Mouse (Mus musculus) left cerebral cortex, postnatal 10 days (tissue): ENCODE results near the gene Esrrg. TPM values are rescaled to one million over a fixed set of nuclear protein-coding genes. Genes with fewer than 3 reads are reported as not detected.

Experiments
- DNase-seq, 2 experiments: peaks; one replicate each; pipeline ENCODE4 v3.0.0; 2021 to 2022; ENCODE audit warnings: low spot score in 2 of 2, mixed read lengths in 1 of 2; ENCODE audit errors: extremely low spot score in 1 of 2
- intact Hi-C: fragments of 180-260 bp; cut with DNase I; formaldehyde crosslinking; loops from one replicate; pipeline ENCODE4 v1.15.1; 2025
- total RNA-seq, 2 experiments: library from RNA; stranded (reverse); gene quantifications; 2 replicates each; pipeline ENCODE4 v1.2.3; 2021

The Esrrg gene
- total RNA-seq, 2 experiments from 2014 or later = 20.8 to 22.8 TPM

DNA sequence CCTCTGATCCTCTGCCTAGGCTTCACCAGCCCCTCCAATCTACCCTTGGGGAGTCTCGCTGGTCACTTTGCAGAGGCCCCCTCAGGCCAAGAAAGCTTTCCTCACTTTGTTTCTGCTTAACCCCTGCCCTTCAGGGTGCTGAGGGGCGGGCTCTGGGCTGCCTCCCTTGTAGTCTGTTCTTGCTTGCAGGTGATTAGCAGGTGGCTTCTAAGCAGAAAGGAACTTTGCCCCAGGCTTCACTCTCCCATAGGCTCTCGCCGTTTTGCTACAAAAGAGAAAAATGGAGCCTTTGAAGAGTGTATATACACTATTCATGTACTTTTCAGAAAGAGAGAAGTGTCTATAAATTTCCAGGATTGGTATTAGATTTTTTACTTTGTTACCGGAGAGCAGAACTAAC lies 195.0 kb downstream of the Esrrg start:
- DNase-seq = no peak
- intact Hi-C loops = no loop called here

DNA sequence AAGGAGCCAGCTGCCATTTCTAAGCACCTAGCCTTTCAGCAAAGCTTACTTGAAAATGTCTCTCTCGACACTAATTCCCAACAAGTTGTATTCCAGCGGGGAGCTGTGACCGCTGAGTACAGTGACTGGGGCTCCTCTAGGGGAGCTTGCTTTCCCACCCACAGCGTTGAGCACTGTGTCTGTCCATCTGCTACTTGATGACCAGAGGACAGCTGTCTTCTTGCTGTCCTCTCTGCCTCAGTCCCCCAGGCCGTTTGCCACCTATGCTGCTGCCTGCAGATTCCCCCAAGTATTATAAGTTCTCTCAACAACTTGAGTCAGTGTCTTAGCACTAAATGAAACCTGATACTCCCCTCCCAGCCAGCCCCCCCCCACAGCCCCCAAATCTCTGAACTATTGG lies 195.4 kb downstream of the Esrrg start:
- DNase-seq = no peak
- intact Hi-C loops = no loop called here

DNA sequence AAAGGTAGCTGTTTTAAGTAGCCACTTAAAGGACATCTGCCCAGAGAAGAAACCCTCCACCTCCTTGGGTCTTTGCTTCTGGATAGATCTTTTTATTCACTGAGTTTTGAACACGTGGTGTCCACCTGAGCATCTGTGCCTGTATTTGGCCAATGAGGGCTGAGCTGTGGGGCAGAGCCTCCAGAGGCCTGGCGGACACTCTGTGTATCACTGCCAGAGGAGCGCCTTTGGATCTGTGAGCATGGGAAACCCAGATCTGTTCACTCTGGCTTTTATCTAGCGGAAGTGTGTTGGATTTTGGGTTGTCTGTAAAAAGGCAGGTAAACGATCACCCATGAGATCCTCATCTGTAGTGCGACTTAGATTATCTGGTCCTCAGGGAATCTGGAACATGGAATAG lies 196.4 kb downstream of the Esrrg start:
- intact Hi-C loops = no loop called here

DNA sequence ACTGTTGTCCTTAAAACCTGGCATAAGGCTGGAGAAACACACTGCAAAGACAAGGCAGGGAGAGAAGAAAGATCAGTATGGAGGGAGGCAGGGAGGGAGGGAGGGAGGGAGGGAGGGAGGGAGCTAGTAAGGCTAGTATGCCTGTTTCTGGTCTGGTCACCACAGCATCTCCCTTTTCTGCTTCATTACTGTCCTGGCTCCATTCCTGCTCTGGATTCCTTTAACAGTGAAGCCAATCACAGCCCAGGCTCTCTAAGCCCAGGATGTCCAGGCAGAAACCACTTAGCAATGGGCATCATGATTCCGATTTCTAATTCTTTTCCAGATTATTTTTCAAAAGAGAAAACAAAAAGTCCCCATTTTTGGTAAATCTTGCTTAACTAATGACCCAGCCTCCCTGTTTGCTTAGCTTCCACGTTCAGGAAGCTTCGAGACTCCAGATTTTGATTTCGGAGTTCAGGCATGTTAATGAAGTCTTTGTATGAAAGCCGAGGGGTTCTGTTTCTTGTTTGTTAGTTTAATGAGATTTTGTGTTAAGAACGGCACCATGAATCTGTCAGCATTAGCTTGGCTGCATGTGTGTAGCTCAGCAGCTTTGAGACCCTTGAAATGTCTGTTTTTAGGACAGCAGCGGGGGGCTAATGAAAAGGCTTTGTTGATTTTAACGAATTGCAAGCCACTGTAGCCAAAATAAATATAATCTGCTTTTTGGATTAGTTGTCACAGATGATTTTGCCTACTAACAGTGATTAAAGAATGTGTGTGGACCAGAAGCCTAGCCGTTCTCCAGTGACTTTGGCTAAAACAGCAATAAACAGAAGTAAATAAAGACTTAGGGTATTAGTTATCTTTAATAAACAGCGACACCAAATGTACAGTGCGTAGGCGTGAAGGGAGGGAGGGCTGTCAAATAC lies 199.1 kb downstream of the Esrrg start:
- intact Hi-C loops = no loop called here
- no peak for DNase-seq

More for the DNA sequence above, 196.4 kb downstream of the Esrrg start:
- DNase-seq = no peak

DNA sequence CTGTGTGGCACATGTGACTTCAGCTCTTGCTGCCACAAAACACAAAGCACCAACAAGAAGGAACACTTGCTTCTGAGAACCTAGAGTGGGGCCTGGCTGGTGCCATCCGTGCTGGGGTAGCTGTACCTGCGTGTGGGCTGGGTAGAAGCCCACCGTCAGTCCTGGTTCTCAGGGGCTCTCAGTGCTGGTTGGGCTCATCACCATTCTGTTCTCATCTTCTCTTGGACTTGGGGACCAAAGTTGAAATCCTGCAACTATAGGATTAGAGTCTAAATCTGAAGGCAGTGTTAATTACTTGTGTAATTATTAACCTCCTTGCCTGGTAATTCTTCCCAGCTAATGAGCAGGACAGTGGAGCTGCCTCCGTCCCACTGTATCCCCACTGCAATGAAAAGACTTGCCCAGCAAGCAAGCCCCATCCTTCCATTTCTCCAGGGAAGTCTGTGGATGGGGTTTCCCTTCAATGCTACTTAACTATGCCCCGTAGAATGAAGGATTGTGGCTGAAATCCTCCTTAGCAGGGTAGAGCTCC lies 199.9 kb downstream of the Esrrg start:
- intact Hi-C loops = no loop called here
- DNase-seq = no peak

DNA sequence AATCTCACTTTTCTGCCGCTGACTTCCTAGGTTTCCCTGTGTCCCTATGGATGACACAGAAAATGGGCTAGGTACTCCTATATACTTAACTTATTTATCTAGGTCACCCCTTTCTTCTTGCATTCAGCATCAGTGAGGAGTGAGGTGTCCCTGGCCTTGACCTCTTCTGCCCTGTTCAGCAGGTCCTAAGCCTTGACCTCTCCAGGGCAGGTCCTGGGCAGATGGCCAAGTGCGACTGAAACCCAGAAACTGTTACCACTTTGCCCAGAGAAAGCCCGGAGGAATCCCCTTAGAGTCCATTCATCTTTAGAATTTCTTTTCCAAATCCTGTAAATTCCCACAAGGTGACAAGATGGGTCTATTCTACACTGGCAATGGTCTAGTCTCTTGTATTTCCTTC lies 201.0 kb downstream of the Esrrg start:
- intact Hi-C loops = no loop called here
- DNase-seq = no peak

DNA sequence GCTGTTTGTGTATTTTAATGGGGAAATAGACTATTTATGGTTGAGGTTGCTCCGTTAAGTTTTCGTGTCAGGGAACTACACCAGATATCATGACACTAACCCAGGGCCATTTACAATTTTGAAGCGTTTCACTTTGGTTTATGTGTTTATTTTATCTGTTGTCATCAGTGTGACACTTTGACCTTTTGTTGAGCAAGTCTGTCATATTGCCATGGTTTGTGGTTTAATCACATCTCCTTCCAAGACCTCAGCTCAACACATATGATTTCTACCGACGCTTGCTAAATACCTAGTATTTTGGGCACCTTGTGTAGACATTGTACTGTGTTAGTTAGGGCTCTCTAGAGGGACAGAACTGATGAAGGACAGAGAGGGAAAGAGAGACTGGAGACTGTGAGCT lies 210.8 kb downstream of the Esrrg start:
- intact Hi-C loops = no loop called here
- no peak for DNase-seq

DNA sequence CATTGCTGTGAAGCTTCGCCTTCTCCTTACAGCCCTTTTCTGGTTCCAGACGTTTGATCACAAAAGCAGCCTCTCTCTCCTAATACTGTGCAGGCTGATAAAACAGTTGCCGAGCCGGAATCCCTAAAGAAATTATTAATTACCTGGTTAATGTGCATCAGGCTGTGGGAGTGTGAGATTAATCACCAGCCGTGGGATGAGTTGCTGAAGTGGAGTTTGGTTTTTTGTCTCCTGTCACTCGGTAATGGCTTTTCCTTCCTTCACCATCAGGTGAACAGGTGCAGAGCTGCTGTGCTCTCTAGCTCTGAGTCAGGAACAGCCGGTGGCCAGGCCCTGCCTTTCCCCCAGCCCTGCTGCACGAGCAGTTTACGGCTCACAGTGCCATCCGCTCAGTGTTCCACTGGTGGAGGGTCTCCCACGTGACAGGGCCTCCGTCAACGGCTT lies 212.8 kb downstream of the Esrrg start:
- DNase-seq = no peak
- intact Hi-C loops = no loop called here

DNA sequence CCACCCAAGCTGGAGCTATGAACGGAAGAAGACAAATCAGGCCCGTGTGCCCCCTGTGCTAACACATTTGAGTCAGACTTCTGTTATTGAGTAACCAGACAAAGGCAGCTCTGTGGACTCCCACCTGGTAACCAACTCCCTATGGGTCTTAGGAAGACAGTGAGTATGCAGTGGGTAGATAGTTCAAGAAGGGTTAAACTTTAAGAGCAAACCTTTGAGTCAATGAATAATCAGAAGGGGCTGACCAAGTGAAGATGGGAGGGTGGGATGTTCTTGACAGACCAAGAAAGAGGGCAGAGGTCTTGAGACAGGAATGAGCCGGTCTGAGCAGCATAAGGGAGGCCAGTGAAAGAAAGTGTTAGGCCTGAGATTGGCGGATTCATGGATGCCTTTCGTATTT lies 214.8 kb downstream of the Esrrg start:
- intact Hi-C loops = no loop called here
- no peak for DNase-seq

DNA sequence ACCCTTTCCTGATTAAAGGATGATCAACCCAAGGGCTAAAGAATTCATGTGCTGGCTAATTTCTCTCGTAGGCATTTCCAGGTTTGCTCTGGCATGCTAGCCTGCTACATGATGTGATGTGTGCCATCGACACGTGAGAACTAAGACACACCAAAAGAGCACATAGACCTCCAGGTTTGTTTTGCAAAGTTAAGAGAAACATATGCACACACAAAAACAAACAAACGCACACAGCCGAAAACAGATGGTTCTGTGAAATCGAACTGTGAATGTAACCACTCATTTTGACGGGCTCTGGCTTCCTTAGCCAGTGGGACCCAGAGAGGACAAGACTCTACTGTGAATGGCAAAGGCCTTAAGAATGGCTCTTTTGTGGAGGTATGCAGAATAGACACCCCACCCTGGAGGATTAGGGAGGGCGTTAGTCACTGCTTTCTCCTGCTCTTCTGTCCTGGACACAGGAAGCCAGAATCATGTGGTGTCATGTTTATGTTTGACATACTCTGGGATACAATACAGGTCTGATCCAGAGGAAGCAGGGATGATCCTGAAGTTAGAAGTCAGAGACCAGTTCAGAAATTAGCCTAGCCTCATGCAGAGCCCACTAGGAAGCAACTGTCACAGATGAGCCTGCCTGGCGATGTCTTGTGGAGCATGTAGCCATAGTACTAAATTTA lies 217.0 kb downstream of the Esrrg start:
- DNase-seq = no peak
- intact Hi-C loops = no loop called here

DNA sequence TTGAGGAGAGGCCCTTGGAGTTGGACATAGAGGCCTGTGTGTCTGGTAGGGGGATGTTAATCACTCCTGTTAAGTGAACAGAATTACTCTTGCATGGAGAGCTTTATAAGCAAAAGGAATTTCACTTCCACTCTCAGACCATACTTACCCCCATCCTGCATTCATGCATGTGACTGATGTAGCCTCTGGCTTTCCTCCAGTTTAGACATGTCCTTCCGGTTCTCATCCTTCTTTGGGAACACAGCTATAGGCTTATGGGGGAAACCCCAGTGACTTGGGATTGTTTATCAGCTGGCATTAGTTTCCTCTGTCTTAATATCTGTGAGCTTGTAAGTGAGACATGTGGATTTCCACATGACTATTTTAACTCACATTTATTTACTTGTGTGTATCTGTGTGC lies 217.5 kb downstream of the Esrrg start:
- intact Hi-C loops = no loop called here
- no peak for DNase-seq

DNA sequence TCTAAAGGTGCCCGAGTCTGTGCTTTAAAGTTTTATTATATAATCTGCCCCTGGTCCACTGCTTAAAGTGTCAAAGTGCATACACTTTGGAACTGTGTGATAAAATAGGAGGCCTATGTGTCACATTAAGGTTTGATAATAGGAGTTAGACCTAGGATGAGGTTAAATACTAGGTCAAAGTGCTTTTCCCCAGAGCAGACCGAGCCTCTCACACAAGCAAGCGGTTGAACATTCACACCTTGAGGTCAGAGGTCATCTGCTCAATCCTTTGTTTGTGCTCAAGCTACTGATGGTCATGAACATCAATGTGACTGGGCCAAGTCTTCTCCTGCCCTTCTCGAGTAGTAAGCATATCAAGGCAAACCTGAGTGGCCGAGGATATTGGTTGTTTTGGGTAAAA lies 218.3 kb downstream of the Esrrg start:
- no peak for DNase-seq
- intact Hi-C loops = no loop called here

DNA sequence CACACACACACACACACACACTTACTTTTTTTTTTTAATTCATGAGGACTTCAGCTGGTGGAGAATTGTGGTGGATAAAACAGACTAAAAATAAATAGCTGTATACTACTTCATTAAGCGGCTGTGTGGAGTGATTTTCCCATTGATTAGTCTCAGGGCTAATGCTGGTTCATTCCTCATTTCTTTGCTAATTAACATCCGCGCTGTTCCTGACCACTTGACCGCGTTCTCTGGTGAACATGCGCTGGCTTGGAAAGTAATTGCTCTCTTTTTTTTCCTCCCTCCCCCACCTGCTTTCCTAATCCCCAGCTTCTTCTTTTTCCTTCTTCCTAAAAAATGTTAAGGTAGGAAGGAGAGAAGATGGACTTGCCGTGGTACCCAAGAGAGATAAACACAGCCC lies 222.3 kb downstream of the Esrrg start:
- intact Hi-C loops = no loop called here
- no peak for DNase-seq

DNA sequence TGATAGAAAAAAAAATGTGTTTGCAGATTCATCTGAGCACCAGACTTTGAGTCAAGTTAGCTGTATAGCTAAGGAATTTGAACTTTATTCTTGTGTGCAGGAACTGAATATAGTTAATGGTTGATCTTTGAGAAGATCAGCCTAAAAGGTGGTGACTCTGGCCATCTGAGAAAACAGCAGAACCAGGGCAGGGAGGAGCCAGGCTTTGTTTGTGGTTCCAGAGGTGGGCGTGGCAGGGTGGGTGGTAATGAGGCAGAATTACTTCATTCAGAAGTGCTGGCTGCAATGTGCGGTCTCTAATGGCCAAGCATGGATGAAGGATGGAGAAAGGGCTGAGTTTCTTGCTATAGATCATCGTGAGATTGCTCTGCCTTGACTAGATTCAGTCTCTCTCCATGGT lies 224.3 kb downstream of the Esrrg start:
- intact Hi-C loops = no loop called here

DNA sequence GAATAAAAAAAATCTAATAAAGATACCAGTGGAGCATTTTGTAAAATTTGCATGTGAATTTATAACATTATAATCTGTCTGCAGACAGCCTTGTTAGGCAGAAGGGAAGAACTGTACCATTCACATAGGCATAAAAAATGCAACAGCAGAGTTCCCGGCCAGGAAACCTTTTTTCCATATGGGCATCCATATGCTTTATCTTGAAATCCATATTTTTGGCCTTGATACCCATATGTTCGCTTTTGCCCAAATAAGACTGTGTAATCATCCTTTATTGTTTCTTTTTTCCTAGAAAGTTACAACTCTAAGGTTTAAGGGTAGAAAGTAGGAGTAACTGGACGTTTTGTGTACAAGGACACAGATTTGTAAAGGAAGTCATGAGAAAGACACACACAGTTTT lies 226.0 kb downstream of the Esrrg start:
- DNase-seq = peak in 1 of 2 experiments; percentile 25
- intact Hi-C loops = no loop called here

More for the DNA sequence above, 224.3 kb downstream of the Esrrg start:
- no peak for DNase-seq

DNA sequence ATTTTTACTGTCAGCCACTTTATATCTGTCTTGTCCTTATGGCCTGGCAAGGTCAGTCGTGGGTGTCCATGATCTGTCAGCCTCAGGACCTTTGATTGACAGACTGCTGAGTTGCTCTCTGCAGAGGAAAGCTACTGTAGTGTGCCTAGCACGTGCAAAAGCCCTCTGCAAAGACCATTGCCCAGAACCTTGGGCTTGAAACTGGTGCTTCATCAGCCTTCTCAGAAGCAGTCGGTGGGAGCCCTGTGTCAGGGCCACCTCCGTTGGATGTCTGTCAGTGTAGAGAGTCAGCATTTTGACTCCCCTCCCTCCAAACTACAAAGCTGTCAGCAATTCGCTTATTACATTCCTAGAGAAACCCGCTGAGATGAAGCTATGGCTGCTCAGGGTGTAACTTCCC lies 227.8 kb downstream of the Esrrg start:
- DNase-seq = no peak
- intact Hi-C loops = no loop called here

DNA sequence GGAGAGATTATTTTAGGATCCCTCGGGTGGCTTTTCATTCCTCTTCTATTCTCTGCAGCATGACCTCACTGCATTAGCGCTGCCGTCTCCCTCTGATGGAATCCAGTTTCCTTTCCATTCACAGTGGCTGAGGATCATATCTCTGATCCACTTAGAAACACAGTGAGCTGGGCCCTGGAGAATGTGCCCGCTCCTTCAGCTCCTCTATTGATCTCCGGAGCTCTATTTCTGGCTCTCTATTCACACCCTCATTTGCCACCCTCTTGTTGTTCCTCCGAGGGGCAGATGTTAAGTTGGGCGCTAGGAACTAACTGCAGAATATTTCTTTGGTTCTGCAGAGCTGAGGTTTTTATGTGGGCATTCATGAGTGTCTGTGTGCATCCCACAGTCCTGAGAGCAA lies 228.3 kb downstream of the Esrrg start:
- DNase-seq = no peak
- intact Hi-C loops = no loop called here

DNA sequence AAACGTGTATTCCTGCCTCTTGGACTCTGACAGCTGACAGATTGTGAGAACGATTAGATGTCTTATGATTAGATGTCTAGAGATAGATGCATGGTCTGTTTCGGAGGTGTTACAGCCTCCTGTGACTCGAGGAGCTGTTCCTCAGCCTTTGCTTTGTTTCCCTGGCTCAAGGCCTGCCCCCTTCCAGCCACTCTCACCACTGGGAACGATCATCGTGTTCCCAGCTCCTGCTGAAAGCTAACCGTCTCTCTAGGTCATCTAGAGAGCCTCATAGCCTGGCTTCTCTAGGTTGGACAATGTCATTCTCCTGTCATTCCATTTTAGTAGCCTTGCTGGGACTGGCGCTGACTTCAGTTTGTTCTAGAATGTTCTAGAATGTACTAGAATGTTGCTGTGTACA lies 233.0 kb downstream of the Esrrg start:
- intact Hi-C loops = no loop called here
- no peak for DNase-seq

DNA sequence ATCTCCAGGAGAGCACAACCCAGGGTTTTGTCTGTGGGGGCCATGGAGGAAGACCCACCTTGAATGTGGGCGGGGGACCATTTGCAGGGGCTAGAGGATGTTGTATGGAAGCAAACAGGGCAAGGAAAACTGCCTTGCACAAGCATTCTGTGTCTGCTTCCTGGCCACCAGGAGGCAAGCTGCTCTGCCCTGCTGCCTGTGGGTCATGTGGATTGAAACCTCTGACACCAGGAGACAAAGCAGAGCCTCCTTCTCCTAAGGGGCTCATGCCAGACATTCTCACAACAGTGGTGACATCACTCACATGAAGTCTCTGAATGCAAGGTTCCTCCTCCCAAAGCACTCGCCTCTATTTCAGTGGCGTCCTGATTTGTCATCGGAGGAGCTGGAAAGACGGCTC lies 234.1 kb downstream of the Esrrg start:
- DNase-seq = no peak
- intact Hi-C loops = no loop called here

DNA sequence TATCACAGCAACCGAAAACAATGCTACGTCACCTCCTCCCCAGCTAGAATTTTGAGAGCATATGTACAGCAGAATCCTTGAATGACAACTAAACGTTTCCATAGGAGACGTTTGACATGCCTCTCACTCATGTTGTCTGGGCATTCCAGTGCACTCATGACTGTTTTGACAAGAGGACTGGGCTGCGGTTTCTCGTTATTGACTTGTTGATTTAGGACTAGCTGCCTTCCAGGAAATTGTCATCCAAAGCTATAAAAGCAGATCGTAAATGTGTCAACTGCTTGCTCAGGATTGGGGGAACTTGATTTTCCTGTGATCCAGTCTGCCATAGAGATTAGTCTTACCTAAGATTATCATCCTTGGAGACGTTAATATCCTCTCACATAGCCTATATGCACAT lies 245.6 kb downstream of the Esrrg start:
- intact Hi-C loops = no loop called here
- no peak for DNase-seq
